Mouse (Mus musculus): ENCODE results near the gene Gba. TPM values are rescaled to one million over a fixed set of nuclear protein-coding genes. Genes with fewer than 3 reads are reported as not detected.
A peak's percentile ranks its signal among the peaks of the same experiment; 100 is the strongest.

Gba gene
- total and polyA plus RNA-seq, 2 experiments from 2014 or later: 20.1 to 36.2 TPM

DNA sequence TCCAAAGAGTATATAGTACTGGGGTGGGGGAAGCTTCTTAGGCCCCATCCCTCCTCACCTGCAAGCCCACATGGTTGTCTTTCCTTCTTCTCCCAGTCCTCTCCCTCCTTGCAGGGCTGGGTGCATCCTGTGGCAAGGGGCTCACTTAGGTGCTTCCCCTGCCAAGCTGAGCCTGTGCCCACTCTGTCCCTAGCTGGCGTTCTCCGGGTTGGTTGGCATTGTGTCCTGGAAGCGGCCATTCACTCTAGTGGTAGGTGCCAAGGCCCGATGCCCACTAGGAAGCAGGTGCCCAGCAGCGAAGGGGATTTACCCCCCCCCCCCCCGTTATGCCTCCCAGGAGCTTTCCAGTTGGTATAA is 18.8 kb upstream of the Gba start:
- Histone ChIP-seq H3K4me3 (ENCODE audit: low read depth, low read length) (peak overlapping the region; percentile 56), H3K36me3 (replicated peaks; ENCODE audit: control insufficient read depth, insufficient read depth, low read length) (peaks cover 32% of the 10 kb centered on the region), H3K27me3 (ENCODE audit: control insufficient read depth, insufficient read depth, low read length) (no peaks in the 10 kb centered on the region), H3K4me2 (ENCODE audit: low read depth, low read length) (peak overlapping the region; percentile 96), H3K9me3 (replicated peaks; ENCODE audit: control insufficient read depth, low read length) (no peaks in the 10 kb centered on the region), H3K4me1 (ENCODE audit: control insufficient read depth, insufficient read depth) (peaks cover 8% of the 10 kb centered on the region; the same call in 1 of the 2 replicates), H3K27ac (ENCODE audit: low read depth) (no peak overlapping the region), H3K9ac (replicated peaks; ENCODE audit: low read depth, low read length) (peak overlapping the region; percentile 59)
- ATAC-seq (ENCODE audit: insufficient read depth, low read depth) (no peak), DNase-seq (ENCODE audit: low spot score) (no peak)
- TF ChIP-seq CTCF (IDR thresholded peaks at IDR 0.05; ENCODE audit: low read depth): no peak
- TF ChIP-seq EP300 (IDR thresholded peaks at IDR 0.05; ENCODE audit: low read depth): no peak
- WGBS: 81% methylated on average over 6 of the region's 6 CpGs

DNA sequence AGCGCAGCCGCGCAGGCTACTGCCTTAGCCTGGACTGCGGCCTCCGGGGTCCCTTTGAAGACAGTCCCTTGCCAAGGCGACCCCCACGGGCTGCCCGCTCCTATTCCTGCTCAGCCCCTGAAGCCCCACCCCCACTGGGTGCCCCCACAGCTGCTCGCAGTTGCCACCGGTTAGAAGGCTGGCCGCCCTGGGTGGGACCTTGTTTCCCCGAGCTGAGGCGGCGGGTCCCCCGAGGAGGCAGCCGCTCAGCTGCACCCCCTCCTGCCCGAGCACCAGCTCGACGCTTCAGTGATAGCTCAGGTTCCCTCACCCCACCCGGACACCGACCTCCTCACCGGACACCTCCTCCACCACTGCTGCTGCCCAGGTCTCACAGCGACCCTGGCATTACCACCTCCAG is 15.5 kb upstream of the Gba start:
- H3K4me1 ChIP-seq (ENCODE audit: control insufficient read depth, insufficient read depth): peaks cover 8% of the 10 kb centered on the region; the same call in 1 of the 2 replicates
- ATAC-seq (ENCODE audit: insufficient read depth, low read depth) (no peak), DNase-seq (ENCODE audit: low spot score) (no peak)
- peak overlapping the region; percentile 13; the same call in 1 of the 2 replicates for H3K27ac ChIP-seq (ENCODE audit: low read depth)
- H3K4me2 ChIP-seq (ENCODE audit: low read depth, low read length): peak overlapping the region; percentile 32; the same call in 1 of the 2 replicates
- WGBS: 44% methylated on average over 23 of the region's 23 CpGs
- H3K9me3 ChIP-seq (replicated peaks; ENCODE audit: control insufficient read depth, low read length): no peaks in the 10 kb centered on the region
- H3K4me3 ChIP-seq (ENCODE audit: low read depth, low read length): no peak overlapping the region; the same call in 1 of the 2 replicates
- H3K36me3 ChIP-seq (replicated peaks; ENCODE audit: control insufficient read depth, insufficient read depth, low read length): 0 out of 2 replicates have a peak, but pooled peaks cover 3% of the 10 kb centered on the region
- H3K9ac ChIP-seq (replicated peaks; ENCODE audit: low read depth, low read length): no peak overlapping the region
- no peaks in the 10 kb centered on the region for H3K27me3 ChIP-seq (ENCODE audit: control insufficient read depth, insufficient read depth, low read length)
- TF ChIP-seq CTCF (IDR thresholded peaks at IDR 0.05; ENCODE audit: low read depth) (no peak), EP300 (IDR thresholded peaks at IDR 0.05; ENCODE audit: low read depth) (no peak)

DNA sequence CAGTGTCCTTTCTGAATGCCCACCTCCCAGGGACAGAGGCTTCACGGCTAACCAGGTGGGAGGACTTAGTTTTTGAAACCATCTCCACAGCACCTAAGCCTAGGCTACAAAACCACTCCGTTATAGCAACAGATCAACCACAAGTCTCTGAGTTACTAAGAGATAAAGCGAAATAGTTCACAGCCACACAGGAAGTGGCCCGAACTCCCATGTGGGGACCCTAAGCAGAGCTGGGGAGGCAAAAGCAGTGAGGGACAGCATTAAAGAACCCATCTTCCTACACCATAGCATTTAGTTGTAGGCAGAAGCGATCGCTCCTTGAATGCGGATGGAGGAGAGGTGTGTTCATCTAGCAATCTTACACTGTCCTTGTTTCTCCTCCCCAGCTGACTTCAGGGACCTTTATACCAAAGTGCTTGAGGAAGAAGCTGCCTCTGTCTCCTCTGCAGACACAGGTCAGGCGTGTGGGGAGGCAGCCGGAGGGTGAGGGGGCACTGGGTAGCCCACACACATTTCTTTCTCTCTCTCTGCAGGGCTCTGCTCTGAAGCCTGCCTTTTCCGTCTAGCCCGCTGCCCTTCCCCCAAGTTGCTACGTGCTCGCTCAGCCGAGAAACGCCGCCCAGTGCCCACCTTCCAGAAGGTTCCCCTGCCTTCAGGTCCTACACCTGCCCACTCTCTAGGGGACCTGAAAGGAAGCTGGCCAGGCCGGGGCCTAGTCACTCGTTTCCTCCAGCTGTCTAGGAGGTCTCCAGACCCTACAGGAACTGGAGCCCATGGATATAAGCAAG is 14.8 kb upstream of the Gba start:
- Histone ChIP-seq H3K4me2 (ENCODE audit: low read depth, low read length) (peak overlapping the region; percentile 32; the same call in 1 of the 2 replicates), H3K4me3 (ENCODE audit: low read depth, low read length) (peak overlapping the region; percentile 1; the same call in 1 of the 2 replicates), H3K4me1 (ENCODE audit: control insufficient read depth, insufficient read depth) (peaks cover 8% of the 10 kb centered on the region; the same call in 1 of the 2 replicates), H3K9me3 (replicated peaks; ENCODE audit: control insufficient read depth, low read length) (no peaks in the 10 kb centered on the region), H3K9ac (replicated peaks; ENCODE audit: low read depth, low read length) (no peak overlapping the region; the same call in 1 of the 2 replicates), H3K27ac (ENCODE audit: low read depth) (peak overlapping the region; percentile 13; the same call in 1 of the 2 replicates), H3K27me3 (ENCODE audit: control insufficient read depth, insufficient read depth, low read length) (no peaks in the 10 kb centered on the region), H3K36me3 (replicated peaks; ENCODE audit: control insufficient read depth, insufficient read depth, low read length) (no peaks in the 10 kb centered on the region)
- ATAC-seq (ENCODE audit: insufficient read depth, low read depth): no peak
- 75% methylated on average over 18 of the region's 18 CpGs for WGBS
- DNase-seq (ENCODE audit: low spot score): no peak
- TF ChIP-seq CTCF (IDR thresholded peaks at IDR 0.05; ENCODE audit: low read depth) (no peak), EP300 (IDR thresholded peaks at IDR 0.05; ENCODE audit: low read depth) (no peak)

DNA sequence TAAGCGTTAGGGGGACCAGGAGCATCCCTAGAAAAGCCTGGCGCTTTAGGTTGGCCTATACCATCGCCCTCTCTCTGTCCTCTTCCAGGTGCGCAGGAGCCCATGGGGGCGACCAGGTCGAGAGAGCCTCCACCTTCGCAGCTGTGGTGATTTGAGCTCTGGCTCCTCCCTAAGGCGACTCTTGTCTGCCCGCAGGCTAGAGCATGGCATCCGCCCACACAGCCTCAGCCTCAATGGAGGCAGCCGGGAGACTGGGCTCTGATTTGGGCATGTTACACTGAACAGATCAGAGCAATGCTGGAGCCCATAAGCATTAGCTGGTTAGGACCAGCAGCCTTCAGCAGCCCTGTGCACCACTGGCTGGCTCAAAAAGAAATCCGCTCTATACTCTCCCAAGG is 14.3 kb upstream of the Gba start:
- TF ChIP-seq CTCF (IDR thresholded peaks at IDR 0.05; ENCODE audit: low read depth) (no peak), EP300 (IDR thresholded peaks at IDR 0.05; ENCODE audit: low read depth) (no peak)
- Histone ChIP-seq H3K9ac (replicated peaks; ENCODE audit: low read depth, low read length) (no peak overlapping the region; the same call in 1 of the 2 replicates), H3K4me3 (ENCODE audit: low read depth, low read length) (no peak overlapping the region; the same call in 1 of the 2 replicates), H3K36me3 (replicated peaks; ENCODE audit: control insufficient read depth, insufficient read depth, low read length) (no peaks in the 10 kb centered on the region), H3K4me1 (ENCODE audit: control insufficient read depth, insufficient read depth) (peaks cover 5% of the 10 kb centered on the region; the same call in 1 of the 2 replicates), H3K4me2 (ENCODE audit: low read depth, low read length) (peak overlapping the region; percentile 17; the same call in 1 of the 2 replicates), H3K27ac (ENCODE audit: low read depth) (no peak overlapping the region), H3K9me3 (replicated peaks; ENCODE audit: control insufficient read depth, low read length) (no peaks in the 10 kb centered on the region), H3K27me3 (ENCODE audit: control insufficient read depth, insufficient read depth, low read length) (no peaks in the 10 kb centered on the region)
- ATAC-seq (ENCODE audit: insufficient read depth, low read depth): no peak
- no peak for DNase-seq (ENCODE audit: low spot score)
- 71% methylated on average over 12 of the region's 12 CpGs for WGBS

DNA sequence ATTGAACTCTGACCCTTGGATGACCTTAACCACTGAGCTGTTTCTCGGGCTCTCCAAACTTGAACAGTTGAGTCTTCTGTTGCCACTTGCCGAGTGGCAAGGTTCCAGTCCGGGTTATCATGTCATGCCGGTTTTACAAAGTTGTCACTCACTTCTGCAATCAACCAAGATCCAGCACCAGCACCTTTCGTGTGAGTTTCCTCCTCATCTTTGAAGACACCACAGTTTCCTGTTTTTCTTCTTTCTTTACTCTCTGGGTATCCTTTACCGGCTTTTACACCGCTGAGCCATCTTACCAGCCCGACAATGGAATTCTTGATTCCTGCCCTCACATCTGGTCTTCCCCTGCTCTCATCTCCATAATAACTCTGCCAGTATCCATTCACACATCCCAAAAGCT is 12.3 kb upstream of the Gba start:
- ATAC-seq (ENCODE audit: insufficient read depth, low read depth) (no peak), DNase-seq (ENCODE audit: low spot score) (no peak)
- Histone ChIP-seq H3K27ac (ENCODE audit: low read depth) (peak overlapping the region; percentile 23; the same call in 1 of the 2 replicates), H3K27me3 (ENCODE audit: control insufficient read depth, insufficient read depth, low read length) (no peaks in the 10 kb centered on the region), H3K4me3 (ENCODE audit: low read depth, low read length) (no peak overlapping the region), H3K9me3 (replicated peaks; ENCODE audit: control insufficient read depth, low read length) (no peaks in the 10 kb centered on the region), H3K9ac (replicated peaks; ENCODE audit: low read depth, low read length) (no peak overlapping the region), H3K4me1 (ENCODE audit: control insufficient read depth, insufficient read depth) (0 out of 2 replicates have a peak, but pooled peaks cover under 1% of the 10 kb centered on the region), H3K36me3 (replicated peaks; ENCODE audit: control insufficient read depth, insufficient read depth, low read length) (no peaks in the 10 kb centered on the region), H3K4me2 (ENCODE audit: low read depth, low read length) (no peak overlapping the region)
- no peak for TF ChIP-seq CTCF (IDR thresholded peaks at IDR 0.05; ENCODE audit: low read depth)
- 66% methylated on average over 8 of the region's 8 CpGs for WGBS

All from heart, postnatal 0 days (tissue).